Mouse (Mus musculus) hindbrain, embryonic 16.5 days (tissue): ENCODE data around the gene Olfr818. TPM values are rescaled to one million over a fixed set of nuclear protein-coding genes. Genes with fewer than 3 reads are reported as not detected.

Experiments
- polyA plus RNA-seq: library from polyadenylated mRNA; unstranded; fragments of >200 nt; fragmentation: Nextera tagmentation; extraction: Ambion mirVana; gene quantifications from 2 replicates; pipeline ENCODE4 v1.2.1, GENCODE M21; 2015

Olfr818 gene
- polyA plus RNA-seq, 1 experiment from 2014 or later, result not detected

Other genes starting within 250 kb of the Olfr818 start
- gene Olfr804, start 245.9 kb downstream of the Olfr818 start, polyA plus RNA-seq, result not detected in 2 replicates
- gene Olfr805, start 219.7 kb downstream of the Olfr818 start, polyA plus RNA-seq, result not detected in 2 replicates
- not detected in 2 replicates for gene Olfr806, start 207.2 kb downstream of the Olfr818 start, polyA plus RNA-seq
- gene Olfr807, start 191.3 kb downstream of the Olfr818 start, polyA plus RNA-seq, result not detected in 2 replicates
- not detected in 2 replicates for gene Olfr808, start 183.6 kb downstream of the Olfr818 start, polyA plus RNA-seq
- not detected in 2 replicates for gene Olfr809, start 174.5 kb downstream of the Olfr818 start, polyA plus RNA-seq
- gene Olfr810, start 154.2 kb downstream of the Olfr818 start, polyA plus RNA-seq, result not detected in 2 replicates
- gene Olfr811, start 144.7 kb downstream of the Olfr818 start, polyA plus RNA-seq, result not detected in 2 replicates
- not detected in 2 replicates for gene Olfr812, start 103.0 kb downstream of the Olfr818 start, polyA plus RNA-seq
- gene Olfr813, start 93.7 kb downstream of the Olfr818 start, polyA plus RNA-seq, result not detected in 2 replicates
- not detected in 2 replicates for gene Olfr814, start 69.2 kb downstream of the Olfr818 start, polyA plus RNA-seq
- not detected in 2 replicates for gene Olfr815, start 43.2 kb downstream of the Olfr818 start, polyA plus RNA-seq
- not detected in 2 replicates for gene Olfr816, start 33.5 kb downstream of the Olfr818 start, polyA plus RNA-seq
- not detected in 2 replicates for gene Olfr819, start 18.2 kb upstream of the Olfr818 start, polyA plus RNA-seq
- gene Olfr247, start 27.0 kb upstream of the Olfr818 start, polyA plus RNA-seq, result not detected in 2 replicates
- gene Gm10310, start 36.0 kb upstream of the Olfr818 start, polyA plus RNA-seq, result not detected in 2 replicates
- gene Olfr820, start 63.5 kb upstream of the Olfr818 start, polyA plus RNA-seq, result not detected in 2 replicates
- gene Olfr821, start 81.2 kb upstream of the Olfr818 start, polyA plus RNA-seq, result not detected in 2 replicates
- gene Olfr822, start 122.1 kb upstream of the Olfr818 start, polyA plus RNA-seq, result not detected in 2 replicates
- gene Olfr823, start 166.3 kb upstream of the Olfr818 start, polyA plus RNA-seq, result not detected in 2 replicates
- gene Olfr824, start 180.9 kb upstream of the Olfr818 start, polyA plus RNA-seq, result not detected in 2 replicates
- not detected in 2 replicates for gene Olfr825, start 217.7 kb upstream of the Olfr818 start, polyA plus RNA-seq
- not detected in 2 replicates for gene Olfr826, start 235.1 kb upstream of the Olfr818 start, polyA plus RNA-seq